Mouse (Mus musculus): ENCODE data around the gene C1galt1. TPM values are rescaled to one million over a fixed set of nuclear protein-coding genes. Genes with fewer than 3 reads are reported as not detected.

C1galt1 gene
- polyA plus RNA-seq, 1 experiment, result 26.3 TPM

- peaks cover 2% of the 10 kb centered on the region; the same call in 1 of the 2 replicates for H3K4me1 ChIP-seq (ENCODE audit: control insufficient read depth, insufficient read depth, low read length)
- H3K4me3 ChIP-seq (ENCODE audit: insufficient read depth, low read length), result no peak overlapping the region
- TF ChIP-seq CTCF (IDR thresholded peaks at IDR 0.05; ENCODE audit: borderline replicate concordance, insufficient read depth, low read length) (no peak), POLR2A (IDR thresholded peaks at IDR 0.05; ENCODE audit: low read depth, low read length) (no peak)
- no peak overlapping the region for H3K27ac ChIP-seq (ENCODE audit: insufficient read depth, low read length)
These were observed 42.0 kb downstream of the C1galt1 start for GRCm38 (mm10) chr6:7886685-7887004.

GRCm38 (mm10) chr6:7896339-7896738, 51.7 kb downstream of the C1galt1 start:
- H3K4me1 ChIP-seq (ENCODE audit: control insufficient read depth, insufficient read depth, low read length), result no peaks in the 10 kb centered on the region
- no peak overlapping the region for H3K27ac ChIP-seq (ENCODE audit: insufficient read depth, low read length)
- H3K4me3 ChIP-seq (ENCODE audit: insufficient read depth, low read length), result no peak overlapping the region
- TF ChIP-seq CTCF (IDR thresholded peaks at IDR 0.05; ENCODE audit: borderline replicate concordance, insufficient read depth, low read length), result no peak
- TF ChIP-seq POLR2A (IDR thresholded peaks at IDR 0.05; ENCODE audit: low read depth, low read length), result no peak

- TF ChIP-seq POLR2A (IDR thresholded peaks at IDR 0.05; ENCODE audit: low read depth, low read length) (no peak), CTCF (IDR thresholded peaks at IDR 0.05; ENCODE audit: borderline replicate concordance, insufficient read depth, low read length) (no peak)
- no peak overlapping the region for H3K4me3 ChIP-seq (ENCODE audit: insufficient read depth, low read length)
- no peak overlapping the region for H3K27ac ChIP-seq (ENCODE audit: insufficient read depth, low read length)
- H3K4me1 ChIP-seq (ENCODE audit: control insufficient read depth, insufficient read depth, low read length), result no peaks in the 10 kb centered on the region
These were observed 67.4 kb downstream of the C1galt1 start for GRCm38 (mm10) chr6:7912015-7912414.

Other genes starting within 250 kb of the C1galt1 start
- 257 and 284 TPM in 2 replicates for gene Asns, start 151.6 kb upstream of the C1galt1 start, polyA plus RNA-seq (2011; ENCODE audit: insufficient read length, low read depth, missing spikeins)

All from embryonic fibroblast, embryonic 13.5 days (primary cell).